Mouse (Mus musculus): ENCODE results near the gene Man1c1.

DNA sequence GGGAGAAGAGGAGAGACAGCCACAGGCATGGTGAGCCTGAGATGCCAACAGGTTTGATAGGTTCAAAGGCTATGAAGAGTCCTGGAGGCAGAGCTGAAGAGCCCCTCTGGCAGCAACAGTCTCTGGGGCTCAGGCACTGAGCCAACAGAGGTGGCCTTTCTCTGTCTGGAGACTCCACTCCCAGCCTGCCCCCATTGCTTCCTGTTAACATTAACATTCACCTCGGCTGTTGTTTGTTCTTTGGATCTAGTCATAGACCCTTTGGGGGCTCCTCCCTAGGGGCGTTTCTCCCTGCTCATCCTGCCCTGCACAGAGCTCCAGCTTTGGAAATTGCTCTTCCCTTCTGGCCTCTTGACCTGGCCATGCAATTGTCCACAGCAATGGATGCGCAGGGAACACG lies 20.9 kb upstream of the Man1c1 start:
- TF ChIP-seq CTCF (IDR thresholded peaks at IDR 0.05; ENCODE audit: low read depth) (no peak), EP300 (optimal IDR thresholded peaks at IDR 0.05) (no peak)
